Mouse (Mus musculus) cerebellum, adult 9-11 months (tissue): ENCODE measurements around the gene Tex13c1.

ENCODE experiments used
- DNase-seq: peaks from one replicate; pipeline ENCODE4 v3.0.0; 2022

The Tex13c1 gene

DNA sequence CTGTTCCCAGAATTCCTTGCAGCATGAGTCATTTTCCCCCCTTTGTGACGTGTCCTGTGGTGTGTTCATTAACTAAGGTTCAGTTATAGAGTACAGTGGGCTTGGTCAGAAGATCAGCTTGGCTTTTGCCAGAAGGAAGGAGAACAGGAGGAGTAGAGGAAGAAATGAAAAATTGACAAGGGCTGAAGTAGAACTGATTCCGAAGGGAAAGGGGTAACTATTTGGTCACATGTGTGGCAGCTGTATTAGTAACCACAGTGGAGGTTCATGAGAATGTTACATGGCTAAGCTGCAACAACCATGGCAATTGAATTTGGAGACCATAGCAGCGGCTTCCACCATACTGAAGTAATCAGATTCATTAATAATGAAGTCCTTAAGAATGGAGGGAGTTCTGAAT is at the start of gene Tex13c1:
TSS of gene Tex13c1 (plus strand) at position 301 of the 400 bp plus-strand sequence.
- DNase-seq = no peak
